Comparison of ENCODE assay signal across 12 mouse cellular contexts in the genomic region with DNA sequence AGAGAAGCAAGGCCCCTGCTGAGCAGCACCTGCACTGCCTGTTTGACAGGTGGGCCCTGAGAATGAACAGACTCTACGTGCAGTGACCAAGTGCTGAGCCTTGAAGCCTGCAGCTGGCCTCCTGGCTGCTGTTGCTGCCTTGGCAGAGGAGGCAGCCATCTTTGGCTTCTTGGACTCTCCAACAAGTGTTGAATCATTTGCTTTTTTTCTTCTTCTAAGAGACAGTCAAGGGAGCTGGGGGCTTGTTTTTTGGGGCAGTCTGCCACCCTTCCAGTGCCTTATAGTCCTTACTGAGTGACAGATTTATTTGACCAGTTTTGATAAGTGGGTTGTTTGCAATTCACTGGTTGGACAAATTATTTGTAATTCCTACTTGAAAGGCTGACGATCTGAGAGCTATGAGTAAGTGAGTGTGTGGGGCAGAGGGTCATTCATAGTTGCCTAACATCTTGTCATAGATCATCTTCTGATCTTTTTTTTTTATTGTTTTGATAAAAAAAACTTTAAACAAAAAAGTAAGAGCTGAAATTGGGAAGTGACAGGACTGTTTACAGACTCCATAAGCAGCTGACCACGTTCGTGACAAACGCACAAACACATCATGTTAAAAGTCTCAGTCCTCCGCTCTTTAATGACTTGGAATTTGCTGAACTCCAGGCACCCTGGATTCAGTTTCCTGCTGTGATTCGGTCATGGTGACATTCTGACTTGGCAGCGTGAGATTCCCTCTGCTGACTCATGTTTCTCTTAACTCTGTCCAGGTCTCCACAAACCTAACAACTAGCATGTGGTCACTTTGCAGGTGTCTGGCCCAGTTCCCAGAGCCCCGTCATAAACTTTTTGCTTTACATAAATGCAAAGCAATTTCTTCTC. TPM values are rescaled to one million over a fixed set of nuclear protein-coding genes. Genes with fewer than 3 reads are reported as not detected.
DNase-seq lines count a peak whose midpoint lies in the region; ATAC-seq and TF ChIP-seq lines count a peak whose summit lies in the region.
"Had no signal": no experiment of that assay in that cellular context is flagged by ENCODE, and none has a peak within 500 bp of the region (broad histone marks: within the 10 kb centered on the region; RNA-seq: fewer than 3 reads in every experiment).

No protein-coding gene starts in this region.

- H3K27me3 ChIP-seq in lung, embryonic 14.5 days (ENCODE audit: insufficient read depth, low read length), result no peaks in the 10 kb centered on the region
- no peaks in the 10 kb centered on the region for H3K27me3 ChIP-seq in liver, postnatal 0 days (ENCODE audit: insufficient read depth, low read length)
- no peaks in the 10 kb centered on the region for H3K27me3 ChIP-seq in midbrain, embryonic 11.5 days (ENCODE audit: control insufficient read depth, insufficient read depth, low read length)
- H3K27me3 ChIP-seq: hindbrain, embryonic 13.5 days; neural tube, embryonic 12.5 days; stomach, embryonic 15.5 days had no signal

- no peaks in the 10 kb centered on the region for H3K9me3 ChIP-seq in lung, embryonic 14.5 days (ENCODE audit: low read depth, low read length)
- H3K9me3 ChIP-seq in liver, postnatal 0 days (ENCODE audit: low read length), result no peaks in the 10 kb centered on the region
- no peaks in the 10 kb centered on the region for H3K9me3 ChIP-seq in midbrain, embryonic 11.5 days (ENCODE audit: control insufficient read depth, low read length)
- H3K9me3 ChIP-seq: embryonic facial prominence, embryonic 13.5 days; hindbrain, embryonic 13.5 days; neural tube, embryonic 12.5 days; stomach, embryonic 15.5 days had no signal

- 22% methylated on average over 9 of the region's 9 CpGs for WGBS in lung, embryonic 14.5 days
- 66% methylated on average over 9 of the region's 9 CpGs for WGBS in liver, postnatal 0 days (ENCODE audit: insufficient replicate concordance)
- 79% methylated on average over 9 of the region's 9 CpGs for WGBS in midbrain, embryonic 11.5 days

- DNase-seq in cerebellum, adult 11 months, result peak; percentile 22
- peak; percentile 28 to 43 for DNase-seq in adrenal gland, adult 18-20 months (ENCODE audit: low spot score in 2 of 2)
- peak; percentile 25 for DNase-seq in fibroblast of lung, adult 2 months (ENCODE audit: low read depth)
- peak; percentile 71 for DNase-seq in lung, embryonic 14.5 days
- DNase-seq in liver, postnatal 0 days, result no peak
- no peak for DNase-seq in thymus, postnatal 0 days (ENCODE audit: low spot score)
- DNase-seq in midbrain, embryonic 11.5 days (ENCODE audit: low spot score, missing footprints), result no peak

- no peaks in the 10 kb centered on the region for H3K36me3 ChIP-seq in lung, embryonic 14.5 days (ENCODE audit: insufficient read depth)
- H3K36me3 ChIP-seq in liver, postnatal 0 days (replicated peaks; ENCODE audit: insufficient read depth, low read length), result no peaks in the 10 kb centered on the region
- no peaks in the 10 kb centered on the region for H3K36me3 ChIP-seq in midbrain, embryonic 11.5 days (ENCODE audit: control insufficient read depth, insufficient read depth, low read length)
- H3K36me3 ChIP-seq: embryonic facial prominence, embryonic 13.5 days; hindbrain, embryonic 13.5 days; neural tube, embryonic 12.5 days; stomach, embryonic 15.5 days had no signal

- H3K4me3 ChIP-seq in lung, embryonic 14.5 days (ENCODE audit: low read depth, low read length), result no peak overlapping the region
- H3K4me3 ChIP-seq in liver, postnatal 0 days (ENCODE audit: low read depth, low read length), result no peak overlapping the region
- no peak overlapping the region for H3K4me3 ChIP-seq in midbrain, embryonic 11.5 days (ENCODE audit: low read depth, low read length)
- H3K4me3 ChIP-seq: embryonic facial prominence, embryonic 13.5 days; hindbrain, embryonic 13.5 days; neural tube, embryonic 12.5 days; stomach, embryonic 15.5 days had no signal

- no peak overlapping the region for H3K4me2 ChIP-seq in lung, embryonic 14.5 days
- H3K4me2 ChIP-seq in liver, postnatal 0 days (ENCODE audit: low read depth, low read length), result no peak overlapping the region
- H3K4me2 ChIP-seq in midbrain, embryonic 11.5 days, result no peak overlapping the region
- H3K4me2 ChIP-seq: embryonic facial prominence, embryonic 13.5 days; hindbrain, embryonic 13.5 days; neural tube, embryonic 12.5 days; stomach, embryonic 15.5 days had no signal

- H3K9ac ChIP-seq in lung, embryonic 14.5 days, result no peak overlapping the region
- no peak overlapping the region for H3K9ac ChIP-seq in liver, postnatal 0 days (replicated peaks)
- no peak overlapping the region for H3K9ac ChIP-seq in midbrain, embryonic 11.5 days (ENCODE audit: low read length)
- H3K9ac ChIP-seq: embryonic facial prominence, embryonic 13.5 days; hindbrain, embryonic 13.5 days; neural tube, embryonic 12.5 days; stomach, embryonic 15.5 days had no signal

- H3K4me1 ChIP-seq in lung, embryonic 14.5 days (ENCODE audit: insufficient read depth), result no peaks in the 10 kb centered on the region
- H3K4me1 ChIP-seq in liver, postnatal 0 days (ENCODE audit: insufficient read depth), result no peaks in the 10 kb centered on the region
- H3K4me1 ChIP-seq in midbrain, embryonic 11.5 days (ENCODE audit: control insufficient read depth, insufficient read depth, low read length), result no peaks in the 10 kb centered on the region
- H3K4me1 ChIP-seq: hindbrain, embryonic 13.5 days; neural tube, embryonic 12.5 days had no signal

- no peak for TF ChIP-seq CTCF in lung, embryonic 14.5 days (IDR thresholded peaks at IDR 0.05; ENCODE audit: low read depth)
- TF ChIP-seq CTCF in liver, postnatal 0 days (IDR thresholded peaks at IDR 0.05; ENCODE audit: low read depth), result no peak

- no peak for TF ChIP-seq EP300 in liver, postnatal 0 days (IDR thresholded peaks at IDR 0.05; ENCODE audit: low read depth)

- no peak for ATAC-seq in cerebellum, adult (ENCODE audit: insufficient number of reproducible peaks, low FRiP score, low TSS enrichment)
- ATAC-seq in lung, embryonic 14.5 days (ENCODE audit: insufficient read depth), result peak; percentile 91
- no peak for ATAC-seq in liver, postnatal 0 days
- ATAC-seq in midbrain, embryonic 11.5 days (ENCODE audit: low FRiP score), result no peak

- H3K27ac ChIP-seq in lung, embryonic 14.5 days (ENCODE audit: low read depth), result no peak overlapping the region
- H3K27ac ChIP-seq in liver, postnatal 0 days (ENCODE audit: low read depth), result no peak overlapping the region
- H3K27ac ChIP-seq in midbrain, embryonic 11.5 days (ENCODE audit: low read depth, low read length), result no peak overlapping the region
- H3K27ac ChIP-seq: embryonic facial prominence, embryonic 13.5 days; hindbrain, embryonic 13.5 days; neural tube, embryonic 12.5 days; stomach, embryonic 15.5 days had no signal

RNA-seq across cellular contexts. Expression of gene Fermt1, which starts 47.2 kb away (rescaled TPM):
- not detected for total RNA-seq in adrenal gland, adult 18-20 months (2021)
- 4.6 and 5.4 TPM in 2 replicates for polyA plus RNA-seq in lung, embryonic 14.5 days (2014; fragmentation: Nextera tagmentation; extraction: Ambion mirVana)
- 0.41 and 0.43 TPM in 2 replicates for polyA plus RNA-seq in liver, postnatal 0 days (2015; fragmentation: Nextera tagmentation; extraction: Ambion mirVana)
- 17.0 and 23.4 TPM in 2 replicates for polyA plus RNA-seq in thymus, postnatal 0 days (2015; fragmentation: Nextera tagmentation; extraction: Ambion mirVana)
- 1.1 and 1.4 TPM in 2 replicates for polyA plus RNA-seq in midbrain, embryonic 11.5 days (2014; fragmentation: Nextera tagmentation; extraction: Ambion mirVana)
- polyA plus RNA-seq: hindbrain, embryonic 13.5 days had no signal

Comparison
In these comparisons a context has a peak if more than half of its experiments do, and no peak if none do; other contexts are left out.
1. DNase-seq: peak in cerebellum, adult 11 months (single experiment), adrenal gland, adult 18-20 months (2 of 2), fibroblast of lung, adult 2 months (single experiment) and lung, embryonic 14.5 days (single experiment); none in liver, postnatal 0 days (single experiment), thymus, postnatal 0 days (single experiment) and midbrain, embryonic 11.5 days (single experiment).